Mouse (Mus musculus) myocyte (in vitro differentiated cells): Measurements from ENCODE around the gene Pygl. TPM values are rescaled to one million over a fixed set of nuclear protein-coding genes. Genes with fewer than 3 reads are reported as not detected.

Experiments
- H3K27me3 ChIP-seq: one replicate; pipeline ENCODE4 v1.6.1; 2011; ENCODE audit not compliant: control insufficient read depth, insufficient read depth, insufficient read length
- H3K36me3 ChIP-seq: one replicate; pipeline ENCODE4 v1.6.1; 2011; ENCODE audit not compliant: control insufficient read depth, insufficient read depth
- H3K4me2 ChIP-seq: one replicate; pipeline ENCODE4 v1.6.1; 2011; ENCODE audit warnings: low read depth, control low read depth
- H3K4me3 ChIP-seq: one replicate; pipeline ENCODE4 v1.5.1; 2011; ENCODE audit warnings: mild to moderate bottlenecking, control low read depth, moderate library complexity
- H3K79me2 ChIP-seq: one replicate; pipeline ENCODE4 v1.6.1; 2011; ENCODE audit not compliant: control insufficient read depth, insufficient read depth
- H3ac ChIP-seq: one replicate; pipeline ENCODE4 v1.6.1; 2011; ENCODE audit not compliant: control insufficient read depth, insufficient read length
- CEBPB ChIP-seq: IDR thresholded peaks from 2 replicates; pipeline ENCODE4 v1.6.1; 2011; ENCODE audit warnings: mild to moderate bottlenecking, moderate library complexity; ENCODE audit not compliant: poor library complexity, insufficient read depth, severe bottlenecking
- E2F4 ChIP-seq: IDR thresholded peaks from one replicate; pipeline ENCODE4 v1.6.1; 2011; ENCODE audit warnings: mild to moderate bottlenecking, control low read depth, moderate library complexity; ENCODE audit not compliant: insufficient read depth
- MAX ChIP-seq: IDR thresholded peaks from one replicate; pipeline ENCODE4 v1.6.1; 2011; ENCODE audit warnings: low read depth, mild to moderate bottlenecking, control low read depth
- MYOD1 ChIP-seq, 3 experiments: IDR thresholded peaks; one replicate each; pipeline ENCODE4 v1.6.1; 2011; ENCODE audit warnings: control low read depth in 2 of 3, low read depth in 2 of 3, mild to moderate bottlenecking in 2 of 3, moderate library complexity in 1 of 3; ENCODE audit not compliant: insufficient read length in 2 of 3, control insufficient read depth in 1 of 3
- MYOG ChIP-seq, 3 experiments: IDR thresholded peaks; one replicate each; pipeline ENCODE4 v1.6.1; 2011; ENCODE audit warnings: control low read depth in 2 of 3, low read depth in 2 of 3, mild to moderate bottlenecking in 2 of 3; ENCODE audit not compliant: insufficient read length in 2 of 3, control insufficient read depth in 1 of 3, insufficient read depth in 1 of 3
- POLR2A ChIP-seq: IDR thresholded peaks from one replicate; pipeline ENCODE4 v1.6.1; 2011; ENCODE audit warnings: low read depth, mild to moderate bottlenecking, control low read depth, moderate library complexity; ENCODE audit not compliant: insufficient read length
- POLR2AphosphoS2 ChIP-seq: IDR thresholded peaks from one replicate; pipeline ENCODE4 v1.6.1; 2011; ENCODE audit warnings: low read depth, control low read depth; ENCODE audit not compliant: insufficient read length
- REST ChIP-seq: IDR thresholded peaks from one replicate; pipeline ENCODE4 v1.6.1; 2011; ENCODE audit warnings: mild to moderate bottlenecking, control low read depth, moderate library complexity; ENCODE audit not compliant: insufficient read depth, insufficient read length
- SRF ChIP-seq: IDR thresholded peaks from one replicate; pipeline ENCODE4 v1.6.1; 2011; ENCODE audit warnings: low read depth; ENCODE audit not compliant: control insufficient read depth, insufficient read length
- TCF12 ChIP-seq: IDR thresholded peaks from one replicate; pipeline ENCODE4 v1.6.1; 2011; ENCODE audit warnings: mild to moderate bottlenecking, control low read depth; ENCODE audit not compliant: poor library complexity, insufficient read depth, severe bottlenecking
- TCF3 ChIP-seq: IDR thresholded peaks from one replicate; pipeline ENCODE4 v1.6.1; 2011; ENCODE audit warnings: low read depth, control low read depth; ENCODE audit not compliant: insufficient read length
- USF1 ChIP-seq: IDR thresholded peaks from one replicate; pipeline ENCODE4 v1.6.1; 2011; ENCODE audit warnings: low read depth, mild to moderate bottlenecking, control low read depth, moderate library complexity
- polyA plus RNA-seq: library from polyadenylated mRNA; unstranded; fragments of >200 nt; fragmentation: generic; extraction: Trizol; gene quantifications from one replicate; pipeline ENCODE4 v1.2.1, GENCODE M21; 2012; ENCODE audit warnings: missing spikeins

Gene Pygl
- polyA plus RNA-seq, 1 experiment, result 0.02 TPM

GRCm38 (mm10) chr12:70213601-70214000, 17.7 kb downstream of the Pygl start:
- H3K27me3 ChIP-seq, result peaks cover 8% of the 10 kb centered on the region
- H3K36me3 ChIP-seq, result no peaks in the 10 kb centered on the region
- no peak overlapping the region for H3K4me3 ChIP-seq
- no peak overlapping the region for H3ac ChIP-seq
- H3K4me2 ChIP-seq, result no peak overlapping the region
- TF ChIP-seq E2F4, result no peak
- TF ChIP-seq TCF3, result no peak
- TF ChIP-seq MYOD1 (IDR thresholded peaks at IDR 0.05; ENCODE audit: control insufficient read depth in 1 of 3, insufficient read length in 2 of 3, low read depth in 2 of 3), result no peak
- TF ChIP-seq MAX, result no peak
- no peak for TF ChIP-seq POLR2A
- no peak for TF ChIP-seq TCF12
- no peak for TF ChIP-seq CEBPB
- no peak for TF ChIP-seq USF1
- TF ChIP-seq SRF, result no peak
- no peak for TF ChIP-seq MYOG (IDR thresholded peaks at IDR 0.05; ENCODE audit: control insufficient read depth in 1 of 3, insufficient read depth in 1 of 3, insufficient read length in 2 of 3, low read depth in 2 of 3)
- no peak for TF ChIP-seq REST
- TF ChIP-seq POLR2AphosphoS2, result no peak
- H3K79me2 ChIP-seq, result no peaks in the 10 kb centered on the region

GRCm38 (mm10) chr12:70212501-70212900, 18.8 kb downstream of the Pygl start:
- Histone ChIP-seq H3K36me3 (no peaks in the 10 kb centered on the region), H3ac (no peak overlapping the region), H3K4me2 (no peak overlapping the region), H3K4me3 (no peak overlapping the region), H3K79me2 (no peaks in the 10 kb centered on the region), H3K27me3 (peaks cover 16% of the 10 kb centered on the region)
- TF ChIP-seq MYOD1 (IDR thresholded peaks at IDR 0.05; ENCODE audit: control insufficient read depth in 1 of 3, insufficient read length in 2 of 3, low read depth in 2 of 3) (no peak), USF1 (no peak), TCF12 (no peak), POLR2AphosphoS2 (no peak), POLR2A (no peak), MAX (no peak), TCF3 (no peak), SRF (no peak), E2F4 (no peak), REST (no peak), CEBPB (no peak), MYOG (IDR thresholded peaks at IDR 0.05; ENCODE audit: control insufficient read depth in 1 of 3, insufficient read depth in 1 of 3, insufficient read length in 2 of 3, low read depth in 2 of 3) (no peak)

GRCm38 (mm10) chr12:70208214-70208613, 23.1 kb downstream of the Pygl start:
- TF ChIP-seq SRF (no peak), MYOD1 (IDR thresholded peaks at IDR 0.05; ENCODE audit: control insufficient read depth in 1 of 3, insufficient read length in 2 of 3, low read depth in 2 of 3) (no peak), USF1 (no peak), POLR2AphosphoS2 (no peak), CEBPB (no peak), POLR2A (no peak), TCF3 (no peak), MYOG (IDR thresholded peaks at IDR 0.05; ENCODE audit: control insufficient read depth in 1 of 3, insufficient read depth in 1 of 3, insufficient read length in 2 of 3, low read depth in 2 of 3) (no peak), TCF12 (no peak), E2F4 (no peak), REST (no peak), MAX (no peak)
- Histone ChIP-seq H3K4me3 (no peak overlapping the region), H3K27me3 (peaks cover 22% of the 10 kb centered on the region), H3K79me2 (no peaks in the 10 kb centered on the region), H3K4me2 (no peak overlapping the region), H3K36me3 (no peaks in the 10 kb centered on the region), H3ac (no peak overlapping the region)

GRCm38 (mm10) chr12:70204433-70204832, 26.9 kb downstream of the Pygl start:
- TF ChIP-seq USF1 (peak; percentile 62), MYOD1 (IDR thresholded peaks at IDR 0.05; ENCODE audit: control insufficient read depth in 1 of 3, insufficient read length in 2 of 3, low read depth in 2 of 3) (no peak)
- Histone ChIP-seq H3K27me3 (peaks cover 22% of the 10 kb centered on the region), H3ac (no peak overlapping the region), H3K79me2 (no peaks in the 10 kb centered on the region), H3K36me3 (no peaks in the 10 kb centered on the region), H3K4me2 (no peak overlapping the region), H3K4me3 (no peak overlapping the region)

GRCm38 (mm10) chr12:70201926-70202529, 29.3 kb downstream of the Pygl start:
- H3K79me2 ChIP-seq, result no peaks in the 10 kb centered on the region
- H3K36me3 ChIP-seq, result no peaks in the 10 kb centered on the region
- H3K4me2 ChIP-seq, result no peak overlapping the region
- H3ac ChIP-seq, result no peak overlapping the region
- H3K4me3 ChIP-seq, result no peak overlapping the region
- no peak for TF ChIP-seq CEBPB
- no peak for TF ChIP-seq MAX
- TF ChIP-seq TCF12, result no peak
- no peak for TF ChIP-seq MYOD1 (IDR thresholded peaks at IDR 0.05; ENCODE audit: control insufficient read depth in 1 of 3, insufficient read length in 2 of 3, low read depth in 2 of 3)
- no peak for TF ChIP-seq POLR2AphosphoS2
- no peak for TF ChIP-seq USF1
- no peak for TF ChIP-seq MYOG (IDR thresholded peaks at IDR 0.05; ENCODE audit: control insufficient read depth in 1 of 3, insufficient read depth in 1 of 3, insufficient read length in 2 of 3, low read depth in 2 of 3)
- no peak for TF ChIP-seq SRF
- no peak for TF ChIP-seq REST
- no peak for TF ChIP-seq TCF3
- no peak for TF ChIP-seq POLR2A
- TF ChIP-seq E2F4, result no peak
- H3K27me3 ChIP-seq, result peaks cover 3% of the 10 kb centered on the region
